Mouse (Mus musculus): Measurements from ENCODE around the gene Lcat. TPM values are rescaled to one million over a fixed set of nuclear protein-coding genes. Genes with fewer than 3 reads are reported as not detected.

Gene Lcat
- polyA plus RNA-seq, 2 experiments: 1.9 to 15.9 TPM

GRCm38 (mm10) chr8:105931271-105931670 is 11.9 kb downstream of the Lcat start:
- Histone ChIP-seq H3K27me3 (ENCODE audit: control insufficient read depth, insufficient read depth, low read length) (no peaks in the 10 kb centered on the region), H3K4me3 (replicated peaks; ENCODE audit: low read length) (no peak overlapping the region), H3K4me1 (ENCODE audit: control insufficient read depth, insufficient read depth, low read length) (peaks cover 5% of the 10 kb centered on the region), H3K36me3 (ENCODE audit: control insufficient read depth, insufficient read depth, low read length) (peaks cover 44% of the 10 kb centered on the region), H3K4me2 (replicated peaks; ENCODE audit: low read depth, low read length, severe bottlenecking) (no peak overlapping the region), H3K27ac (replicated peaks; ENCODE audit: low read depth, low read length) (no peak overlapping the region), H3K9me3 (ENCODE audit: control insufficient read depth, low read length) (no peaks in the 10 kb centered on the region), H3K9ac (ENCODE audit: low read depth, low read length, severe bottlenecking) (no peak overlapping the region)
- TF ChIP-seq POLR2A (IDR thresholded peaks at IDR 0.05; ENCODE audit: borderline replicate concordance, extremely low read depth, insufficient read depth, insufficient read length): no peak
- WGBS: 95% methylated on average over 3 of the region's 3 CpGs
- DNase-seq (ENCODE audit: low spot score) (no peak), ATAC-seq (ENCODE audit: low FRiP score, low read depth) (no peak)

- Histone ChIP-seq H3K9me3 (ENCODE audit: control insufficient read depth, low read length) (no peaks in the 10 kb centered on the region), H3K4me1 (ENCODE audit: control insufficient read depth, insufficient read depth, low read length) (no peaks in the 10 kb centered on the region), H3K27ac (replicated peaks; ENCODE audit: low read depth, low read length) (no peak overlapping the region), H3K36me3 (ENCODE audit: control insufficient read depth, insufficient read depth, low read length) (peaks cover 47% of the 10 kb centered on the region), H3K9ac (ENCODE audit: low read depth, low read length, severe bottlenecking) (no peak overlapping the region), H3K4me3 (replicated peaks; ENCODE audit: low read length) (no peak overlapping the region), H3K4me2 (replicated peaks; ENCODE audit: low read depth, low read length, severe bottlenecking) (no peak overlapping the region), H3K27me3 (ENCODE audit: control insufficient read depth, insufficient read depth, low read length) (no peaks in the 10 kb centered on the region)
- WGBS: 16% methylated on average over 8 of the region's 8 CpGs
- DNase-seq (ENCODE audit: low spot score) (no peak), ATAC-seq (ENCODE audit: low FRiP score, low read depth) (peak; percentile 54; the same call in 1 of the 2 replicates)
- no peak for TF ChIP-seq POLR2A (IDR thresholded peaks at IDR 0.05; ENCODE audit: borderline replicate concordance, extremely low read depth, insufficient read depth, insufficient read length)
Measured at GRCm38 (mm10) chr8:105930602-105931001, 12.6 kb downstream of the Lcat start.

- Histone ChIP-seq H3K27ac (replicated peaks; ENCODE audit: low read depth, low read length) (no peak overlapping the region), H3K36me3 (ENCODE audit: control insufficient read depth, insufficient read depth, low read length) (peaks cover 19% of the 10 kb centered on the region), H3K4me2 (replicated peaks; ENCODE audit: low read depth, low read length, severe bottlenecking) (no peak overlapping the region), H3K4me3 (replicated peaks; ENCODE audit: low read length) (no peak overlapping the region), H3K9me3 (ENCODE audit: control insufficient read depth, low read length) (no peaks in the 10 kb centered on the region), H3K4me1 (ENCODE audit: control insufficient read depth, insufficient read depth, low read length) (no peaks in the 10 kb centered on the region), H3K27me3 (ENCODE audit: control insufficient read depth, insufficient read depth, low read length) (no peaks in the 10 kb centered on the region), H3K9ac (ENCODE audit: low read depth, low read length, severe bottlenecking) (no peak overlapping the region)
- DNase-seq (ENCODE audit: low spot score): no peak
- ATAC-seq (ENCODE audit: low FRiP score, low read depth): no peak
- no peak for TF ChIP-seq POLR2A (IDR thresholded peaks at IDR 0.05; ENCODE audit: borderline replicate concordance, extremely low read depth, insufficient read depth, insufficient read length)
- WGBS: 65% methylated on average over 3 of the region's 3 CpGs
Measured at GRCm38 (mm10) chr8:105925123-105925522, 18.1 kb downstream of the Lcat start.

GRCm38 (mm10) chr8:105919390-105919789 is 23.8 kb downstream of the Lcat start:
- Histone ChIP-seq H3K4me3 (replicated peaks; ENCODE audit: low read length) (no peak overlapping the region), H3K27ac (replicated peaks; ENCODE audit: low read depth, low read length) (no peak overlapping the region), H3K9ac (ENCODE audit: low read depth, low read length, severe bottlenecking) (no peak overlapping the region), H3K36me3 (ENCODE audit: control insufficient read depth, insufficient read depth, low read length) (peaks cover 31% of the 10 kb centered on the region), H3K4me2 (replicated peaks; ENCODE audit: low read depth, low read length, severe bottlenecking) (no peak overlapping the region), H3K4me1 (ENCODE audit: control insufficient read depth, insufficient read depth, low read length) (no peaks in the 10 kb centered on the region), H3K9me3 (ENCODE audit: control insufficient read depth, low read length) (no peaks in the 10 kb centered on the region), H3K27me3 (ENCODE audit: control insufficient read depth, insufficient read depth, low read length) (no peaks in the 10 kb centered on the region)
- no peak for TF ChIP-seq POLR2A (IDR thresholded peaks at IDR 0.05; ENCODE audit: borderline replicate concordance, extremely low read depth, insufficient read depth, insufficient read length)
- WGBS: 87% methylated on average over 3 of the region's 3 CpGs
- ATAC-seq (ENCODE audit: low FRiP score, low read depth) (no peak), DNase-seq (ENCODE audit: low spot score) (no peak)

- H3K4me3 ChIP-seq (replicated peaks; ENCODE audit: low read length): peak overlapping the region; percentile 94
- H3K9ac ChIP-seq (ENCODE audit: low read depth, low read length, severe bottlenecking): peak overlapping the region; percentile 99
- no peaks in the 10 kb centered on the region for H3K9me3 ChIP-seq (ENCODE audit: control insufficient read depth, low read length)
- no peak for TF ChIP-seq POLR2A (IDR thresholded peaks at IDR 0.05; ENCODE audit: borderline replicate concordance, extremely low read depth, insufficient read depth, insufficient read length)
- no peaks in the 10 kb centered on the region for H3K27me3 ChIP-seq (ENCODE audit: control insufficient read depth, insufficient read depth, low read length)
- peaks cover 4% of the 10 kb centered on the region for H3K36me3 ChIP-seq (ENCODE audit: control insufficient read depth, insufficient read depth, low read length)
- no peak for ATAC-seq (ENCODE audit: low FRiP score, low read depth)
- peak; percentile 6 for DNase-seq (ENCODE audit: low spot score)
- 32% methylated on average over 16 of the region's 16 CpGs for WGBS
- peak overlapping the region; percentile 88 for H3K27ac ChIP-seq (replicated peaks; ENCODE audit: low read depth, low read length)
- peak overlapping the region; percentile 66 for H3K4me2 ChIP-seq (replicated peaks; ENCODE audit: low read depth, low read length, severe bottlenecking)
- peaks cover 5% of the 10 kb centered on the region; the same call in 1 of the 2 replicates for H3K4me1 ChIP-seq (ENCODE audit: control insufficient read depth, insufficient read depth, low read length)
Measured at GRCm38 (mm10) chr8:105900941-105901616, 42.1 kb downstream of the Lcat start.

Measured in limb, embryonic 14.5 days (tissue).